Mouse (Mus musculus): ENCODE measurements around the gene Gm4791. TPM values are rescaled to one million over a fixed set of nuclear protein-coding genes. Genes with fewer than 3 reads are reported as not detected.

The Gm4791 gene
- total and polyA plus RNA-seq, 2 experiments from 2014 or later, result not detected

GRCm38 (mm10) chr9:46980111-46980510 is 18.4 kb upstream of the Gm4791 start:
- no peak for DNase-seq (ENCODE audit: low spot score)
- no peak for ATAC-seq
- H3K27ac ChIP-seq, result no peak overlapping the region

GRCm38 (mm10) chr9:46983471-46983870 is 15.1 kb upstream of the Gm4791 start:
- WGBS, result 52% methylated on average over 2 of the region's 2 CpGs
- no peak for TF ChIP-seq CTCF (IDR thresholded peaks at IDR 0.05; ENCODE audit: low read depth)
- Histone ChIP-seq H3K27me3 (ENCODE audit: insufficient read depth, low read length) (no peaks in the 10 kb centered on the region), H3K9ac (replicated peaks; ENCODE audit: low read length) (no peak overlapping the region), H3K4me3 (ENCODE audit: low read length) (no peak overlapping the region), H3K27ac (no peak overlapping the region), H3K4me2 (ENCODE audit: low read depth, low read length) (no peak overlapping the region), H3K36me3 (ENCODE audit: insufficient read depth, low read length) (no peaks in the 10 kb centered on the region), H3K9me3 (ENCODE audit: low read length) (no peaks in the 10 kb centered on the region), H3K4me1 (ENCODE audit: insufficient read depth, low read length) (no peaks in the 10 kb centered on the region)
- DNase-seq (ENCODE audit: low spot score), result no peak
- no peak for ATAC-seq

More at GRCm38 (mm10) chr9:46980111-46980510, 18.4 kb upstream of the Gm4791 start:
- no peaks in the 10 kb centered on the region for H3K4me1 ChIP-seq (ENCODE audit: insufficient read depth, low read length)
- no peak overlapping the region for H3K9ac ChIP-seq (replicated peaks; ENCODE audit: low read length)
- no peak for TF ChIP-seq CTCF (IDR thresholded peaks at IDR 0.05; ENCODE audit: low read depth)
- H3K9me3 ChIP-seq (ENCODE audit: low read length), result no peaks in the 10 kb centered on the region
- no peaks in the 10 kb centered on the region for H3K36me3 ChIP-seq (ENCODE audit: insufficient read depth, low read length)
- WGBS, result 55% methylated on average over 2 of the region's 2 CpGs
- no peak overlapping the region for H3K4me3 ChIP-seq (ENCODE audit: low read length)
- no peak overlapping the region for H3K4me2 ChIP-seq (ENCODE audit: low read depth, low read length)
- no peaks in the 10 kb centered on the region for H3K27me3 ChIP-seq (ENCODE audit: insufficient read depth, low read length)

- H3K27ac ChIP-seq, result no peak overlapping the region
- no peak for TF ChIP-seq CTCF (IDR thresholded peaks at IDR 0.05; ENCODE audit: low read depth)
- no peak for ATAC-seq
- 83% methylated on average over 6 of the region's 6 CpGs for WGBS
- H3K36me3 ChIP-seq (ENCODE audit: insufficient read depth, low read length), result no peaks in the 10 kb centered on the region
- no peak overlapping the region for H3K4me3 ChIP-seq (ENCODE audit: low read length)
- H3K9ac ChIP-seq (replicated peaks; ENCODE audit: low read length), result no peak overlapping the region
- H3K4me2 ChIP-seq (ENCODE audit: low read depth, low read length), result no peak overlapping the region
- H3K4me1 ChIP-seq (ENCODE audit: insufficient read depth, low read length), result no peaks in the 10 kb centered on the region
- no peaks in the 10 kb centered on the region for H3K27me3 ChIP-seq (ENCODE audit: insufficient read depth, low read length)
- DNase-seq (ENCODE audit: low spot score), result no peak
- no peaks in the 10 kb centered on the region for H3K9me3 ChIP-seq (ENCODE audit: low read length)
Observed at GRCm38 (mm10) chr9:47041569-47041968, 43.0 kb downstream of the Gm4791 start.
